Mouse (Mus musculus): ENCODE measurements around the gene Ahsa1. TPM values are rescaled to one million over a fixed set of nuclear protein-coding genes. Genes with fewer than 3 reads are reported as not detected.
A peak's percentile ranks its signal among the peaks of the same experiment; 100 is the strongest.

The Ahsa1 gene
- polyA plus RNA-seq, 2 experiments = 109 to 119 TPM

DNA sequence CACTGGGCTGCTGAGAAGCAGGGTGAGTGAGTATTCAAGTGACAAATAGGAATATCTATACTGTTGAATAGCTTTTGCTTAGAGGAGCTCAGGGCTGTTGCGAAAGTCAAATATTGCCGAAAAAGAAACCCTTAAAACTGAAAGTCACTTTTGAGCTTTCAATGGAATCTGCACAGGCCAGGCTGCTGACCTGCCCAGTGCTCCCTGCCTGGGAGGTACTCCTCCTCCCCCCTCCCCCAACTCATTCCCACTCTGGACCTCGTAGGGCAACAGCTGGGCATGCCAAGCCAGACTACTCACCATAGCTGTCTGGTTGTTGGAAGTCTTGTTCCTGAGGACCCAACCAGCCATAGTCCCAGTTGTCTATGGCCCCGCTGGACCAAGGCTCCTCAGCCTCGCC is 18.4 kb downstream of the Ahsa1 start:
- WGBS (ENCODE audit: insufficient replicate concordance) = 67% methylated on average over 5 of the region's 5 CpGs

DNA sequence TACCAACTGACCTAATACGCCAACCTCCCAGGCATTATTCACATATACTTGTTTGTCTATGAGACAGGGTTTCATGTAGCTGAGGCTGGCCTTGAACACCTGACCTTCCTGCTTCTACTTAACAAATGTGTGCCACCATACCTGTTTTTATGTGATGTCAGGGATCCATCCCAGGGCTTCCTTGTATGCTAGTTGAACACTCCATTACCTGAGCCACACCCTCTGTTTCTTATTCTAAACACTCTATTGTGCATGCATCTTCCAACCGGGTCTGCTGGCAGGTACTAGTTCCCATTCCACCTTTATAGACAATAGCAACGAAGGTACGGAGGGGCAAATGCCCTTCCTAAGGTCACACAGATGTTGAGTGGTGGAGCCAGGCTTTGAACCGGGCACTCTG is 22.8 kb downstream of the Ahsa1 start:
- no peak overlapping the region for H3K4me3 ChIP-seq (ENCODE audit: insufficient read depth in 1 of 2, low read depth in 2 of 2, low read length in 2 of 2)
- H3K4me2 ChIP-seq (ENCODE audit: low read depth) = no peak overlapping the region
- H3K9me3 ChIP-seq (ENCODE audit: control insufficient read depth, low read length) = no peaks in the 10 kb centered on the region
- H3K36me3 ChIP-seq (replicated peaks; ENCODE audit: control insufficient read depth, insufficient read depth, low read depth) = no peaks in the 10 kb centered on the region
- ATAC-seq (ENCODE audit: insufficient read depth) (no peak), DNase-seq (ENCODE audit: low read depth in 3 of 3, low spot score in 3 of 3) (no peak)
- no peaks in the 10 kb centered on the region for H3K4me1 ChIP-seq (replicated peaks; ENCODE audit: control insufficient read depth in 2 of 2, insufficient read depth in 2 of 2, low read length in 1 of 2)
- no peaks in the 10 kb centered on the region for H3K27me3 ChIP-seq (ENCODE audit: control insufficient read depth, insufficient read depth, low read length)
- H3K9ac ChIP-seq (replicated peaks) = no peak overlapping the region
- 75% methylated on average over 5 of the region's 5 CpGs for WGBS (ENCODE audit: insufficient replicate concordance)
- no peak for TF ChIP-seq EP300 (IDR thresholded peaks at IDR 0.05; ENCODE audit: low read depth)
- TF ChIP-seq CTCF (IDR thresholded peaks at IDR 0.05; ENCODE audit: low read depth) = no peak
- no peak overlapping the region for H3K27ac ChIP-seq

More for the DNA sequence above, 18.4 kb downstream of the Ahsa1 start:
- Histone ChIP-seq H3K4me2 (ENCODE audit: low read depth) (no peak overlapping the region), H3K36me3 (replicated peaks; ENCODE audit: control insufficient read depth, insufficient read depth, low read depth) (no peaks in the 10 kb centered on the region), H3K9ac (replicated peaks) (no peak overlapping the region), H3K9me3 (ENCODE audit: control insufficient read depth, low read length) (no peaks in the 10 kb centered on the region), H3K4me1 (replicated peaks; ENCODE audit: control insufficient read depth in 2 of 2, insufficient read depth in 2 of 2, low read length in 1 of 2) (no peaks in the 10 kb centered on the region), H3K27me3 (ENCODE audit: control insufficient read depth, insufficient read depth, low read length) (no peaks in the 10 kb centered on the region), H3K4me3 (ENCODE audit: insufficient read depth in 1 of 2, low read depth in 2 of 2, low read length in 2 of 2) (no peak overlapping the region), H3K27ac (no peak overlapping the region)
- DNase-seq (ENCODE audit: low read depth in 3 of 3, low spot score in 3 of 3) (no peak), ATAC-seq (ENCODE audit: insufficient read depth) (no peak)
- no peak for TF ChIP-seq EP300 (IDR thresholded peaks at IDR 0.05; ENCODE audit: low read depth)
- TF ChIP-seq CTCF (IDR thresholded peaks at IDR 0.05; ENCODE audit: low read depth) = no peak

DNA sequence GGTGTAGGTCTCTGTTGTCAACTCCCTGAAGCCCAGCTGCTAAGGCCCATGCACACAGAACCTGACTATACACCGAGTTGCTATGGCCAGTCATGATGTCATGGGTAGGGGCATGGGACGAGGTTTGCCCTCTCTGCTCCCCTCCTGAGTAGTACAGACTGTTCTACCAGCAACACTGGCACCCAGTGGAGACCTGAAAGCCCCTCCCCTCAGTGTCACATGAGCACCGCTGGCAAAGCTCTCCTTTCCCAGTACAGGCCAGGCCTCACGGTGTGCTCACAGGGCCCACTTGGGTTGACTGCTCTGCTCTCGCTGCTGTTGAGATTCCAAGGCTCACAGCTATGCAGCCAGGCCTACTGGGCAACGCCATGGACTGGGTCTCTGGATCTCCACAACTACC is 27.7 kb downstream of the Ahsa1 start:
- H3K4me2 ChIP-seq (ENCODE audit: low read depth) = no peak overlapping the region
- H3K27ac ChIP-seq = no peak overlapping the region
- 0 out of 2 replicates have a peak, but pooled peaks have one; percentile 23 for ATAC-seq (ENCODE audit: insufficient read depth)
- no peaks in the 10 kb centered on the region for H3K9me3 ChIP-seq (ENCODE audit: control insufficient read depth, low read length)
- no peaks in the 10 kb centered on the region for H3K4me1 ChIP-seq (replicated peaks; ENCODE audit: control insufficient read depth in 2 of 2, insufficient read depth in 2 of 2, low read length in 1 of 2)
- no peak overlapping the region for H3K9ac ChIP-seq (replicated peaks)
- no peak for TF ChIP-seq EP300 (IDR thresholded peaks at IDR 0.05; ENCODE audit: low read depth)
- no peak for TF ChIP-seq CTCF (IDR thresholded peaks at IDR 0.05; ENCODE audit: low read depth)
- no peak overlapping the region for H3K4me3 ChIP-seq (ENCODE audit: insufficient read depth in 1 of 2, low read depth in 2 of 2, low read length in 2 of 2)
- peaks cover 2% of the 10 kb centered on the region for H3K27me3 ChIP-seq (ENCODE audit: control insufficient read depth, insufficient read depth, low read length)
- DNase-seq (ENCODE audit: low read depth in 3 of 3, low spot score in 3 of 3) = no peak
- WGBS (ENCODE audit: insufficient replicate concordance) = 57% methylated on average over 6 of the region's 6 CpGs
- H3K36me3 ChIP-seq (replicated peaks; ENCODE audit: control insufficient read depth, insufficient read depth, low read depth) = no peaks in the 10 kb centered on the region

DNA sequence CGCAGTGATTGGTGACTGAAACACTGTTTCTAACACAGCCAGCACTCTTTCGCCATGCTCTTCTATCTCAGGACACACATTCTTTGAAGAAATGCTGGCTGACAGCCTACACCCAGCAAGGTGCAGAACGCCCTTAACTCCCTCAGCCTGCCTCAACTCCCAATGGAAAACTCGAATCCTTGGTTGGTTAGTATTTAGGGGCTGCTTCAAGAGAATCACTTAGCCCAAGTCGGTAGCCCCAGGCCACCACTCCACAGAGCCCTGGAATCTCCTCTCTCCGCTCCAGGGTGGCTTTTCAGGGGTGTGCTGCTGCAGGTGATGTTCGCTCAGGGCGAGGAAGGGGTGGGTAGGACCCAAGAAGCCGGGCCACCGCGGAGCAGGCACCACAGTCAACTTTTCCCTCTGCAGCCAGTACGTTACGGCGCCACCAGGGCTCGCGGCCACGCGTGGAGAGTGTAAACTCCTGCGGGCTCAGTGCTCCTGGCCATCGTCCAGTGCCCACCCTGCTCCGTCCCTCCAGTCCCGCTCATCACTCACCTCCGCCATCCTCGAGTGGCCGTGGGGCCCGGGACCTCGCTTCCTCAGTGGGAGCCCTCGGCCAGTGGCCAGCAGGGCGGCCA is 32.9 kb downstream of the Ahsa1 start:
- 11% methylated on average over 29 of the region's 29 CpGs for WGBS (ENCODE audit: insufficient replicate concordance)
- ATAC-seq (ENCODE audit: insufficient read depth) (no peak), DNase-seq (ENCODE audit: low read depth in 3 of 3, low spot score in 3 of 3) (no peak)

DNA sequence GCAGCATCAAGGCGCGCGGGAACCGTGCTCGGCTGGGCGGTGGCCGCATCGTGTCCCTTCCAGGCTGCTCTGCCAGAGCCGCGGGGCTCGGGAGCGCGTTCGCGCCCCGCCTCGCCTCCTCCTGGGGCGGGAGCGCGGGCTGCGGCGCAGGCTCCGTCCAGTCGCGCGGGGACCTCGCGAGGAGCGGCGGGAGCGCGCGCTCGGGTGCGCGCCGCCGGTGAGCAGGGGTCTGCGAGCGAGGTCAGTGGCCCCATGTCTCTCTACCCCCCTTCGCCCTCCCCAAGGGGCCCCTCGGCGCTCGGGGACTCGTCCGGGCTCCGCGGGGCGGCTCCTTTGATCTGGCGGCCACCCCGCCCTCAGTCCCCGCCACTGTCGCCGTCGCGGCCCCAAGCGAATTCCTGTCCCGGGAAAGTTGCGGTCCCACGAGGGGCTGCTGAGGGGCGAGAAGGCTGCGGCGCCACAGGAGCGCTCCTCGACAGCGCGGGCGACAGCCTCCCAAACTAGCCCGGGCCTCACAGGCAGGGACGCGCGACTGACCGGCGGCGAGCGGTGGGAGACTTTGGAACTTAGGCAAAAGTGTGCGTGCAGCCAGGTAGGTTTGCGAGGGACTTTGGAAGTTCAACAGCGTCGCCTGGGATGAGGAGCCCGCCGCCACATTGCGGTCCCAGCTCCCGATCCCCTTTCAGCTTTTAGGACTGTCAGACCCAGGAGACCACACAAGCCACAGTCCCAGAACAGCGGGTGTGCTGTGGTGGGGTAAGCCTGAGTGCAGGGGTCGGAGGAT is 33.6 kb downstream of the Ahsa1 start, which contains the start of gene Ism2:
Ism2 (minus strand) TSS at position 49 of the 784 bp plus-strand sequence.
- under 1% methylated on average over 76 of the region's 86 CpGs for WGBS (ENCODE audit: insufficient replicate concordance)
- Histone ChIP-seq H3K4me3 (ENCODE audit: insufficient read depth in 1 of 2, low read depth in 2 of 2, low read length in 2 of 2) (peak within 1 kb of the TSS; percentile 47 to 55), H3K27ac (no peak within 1 kb of the TSS), H3K9ac (replicated peaks) (peak within 1 kb of the TSS; percentile 1), H3K36me3 (replicated peaks; ENCODE audit: control insufficient read depth, insufficient read depth, low read depth) (no peaks in the 10 kb centered on the region), H3K4me1 (replicated peaks; ENCODE audit: control insufficient read depth in 2 of 2, insufficient read depth in 2 of 2, low read length in 1 of 2) (no peaks in the 10 kb centered on the region), H3K4me2 (ENCODE audit: low read depth) (peak within 1 kb of the TSS; percentile 66), H3K9me3 (ENCODE audit: control insufficient read depth, low read length) (no peaks in the 10 kb centered on the region), H3K27me3 (ENCODE audit: control insufficient read depth, insufficient read depth, low read length) (peaks cover 28% of the 10 kb centered on the region)
- ATAC-seq (ENCODE audit: insufficient read depth) = peak; percentile 61
- no peak for DNase-seq (ENCODE audit: low read depth in 3 of 3, low spot score in 3 of 3)
- no peak for TF ChIP-seq CTCF (IDR thresholded peaks at IDR 0.05; ENCODE audit: low read depth)
- TF ChIP-seq EP300 (IDR thresholded peaks at IDR 0.05; ENCODE audit: low read depth) = no peak

More for the DNA sequence above, 32.9 kb downstream of the Ahsa1 start:
- H3K36me3 ChIP-seq (replicated peaks; ENCODE audit: control insufficient read depth, insufficient read depth, low read depth) = no peaks in the 10 kb centered on the region
- peaks cover 28% of the 10 kb centered on the region for H3K27me3 ChIP-seq (ENCODE audit: control insufficient read depth, insufficient read depth, low read length)
- H3K4me1 ChIP-seq (replicated peaks; ENCODE audit: control insufficient read depth in 2 of 2, insufficient read depth in 2 of 2, low read length in 1 of 2) = no peaks in the 10 kb centered on the region
- H3K9me3 ChIP-seq (ENCODE audit: control insufficient read depth, low read length) = no peaks in the 10 kb centered on the region
- H3K4me2 ChIP-seq (ENCODE audit: low read depth) = peak overlapping the region; percentile 66
- no peak overlapping the region for H3K27ac ChIP-seq
- H3K4me3 ChIP-seq (ENCODE audit: insufficient read depth in 1 of 2, low read depth in 2 of 2, low read length in 2 of 2) = peak overlapping the region; percentile 47 to 55
- TF ChIP-seq CTCF (IDR thresholded peaks at IDR 0.05; ENCODE audit: low read depth) = no peak
- no peak for TF ChIP-seq EP300 (IDR thresholded peaks at IDR 0.05; ENCODE audit: low read depth)
- H3K9ac ChIP-seq (replicated peaks) = peak overlapping the region; percentile 1; the same call in 1 of the 2 replicates
